In genomic region chr5:124337909-124338308, GRCm38 (mm10) we compare ENCODE assay signal across 9 mouse cellular contexts. TPM values are rescaled to one million over a fixed set of nuclear protein-coding genes. Genes with fewer than 3 reads are reported as not detected.
A peak's percentile ranks its signal among the peaks of the same experiment; 100 is the strongest.
DNase-seq lines count a peak whose midpoint lies in the region; ATAC-seq and TF ChIP-seq lines count a peak whose summit lies in the region.
"Had no signal": no experiment of that assay in that cellular context is flagged by ENCODE, and none has a peak within 500 bp of the region (broad histone marks: within the 10 kb centered on the region; RNA-seq: fewer than 3 reads in every experiment).

No protein-coding gene starts in this region.

- intact Hi-C loops in left cerebral cortex, postnatal 14 days (cut with DNase I): no loop called here

- H3K4me3 ChIP-seq in hindbrain, embryonic 10.5 days: no peak overlapping the region
- H3K4me3 ChIP-seq in neural tube, embryonic 14.5 days (ENCODE audit: low read depth, low read length): no peak overlapping the region
- no peak overlapping the region for H3K4me3 ChIP-seq in liver, postnatal 0 days (ENCODE audit: low read depth, low read length)
- H3K4me3 ChIP-seq: liver, embryonic 15.5 days had no signal

- no peak for ATAC-seq in neural tube, embryonic 14.5 days (ENCODE audit: low read depth)
- ATAC-seq in liver, postnatal 0 days: no peak

- WGBS in hindbrain, embryonic 10.5 days: 73% methylated on average over 9 of the region's 9 CpGs
- 12% methylated on average over 9 of the region's 9 CpGs for WGBS in neural tube, embryonic 14.5 days
- 77% methylated on average over 9 of the region's 9 CpGs for WGBS in liver, postnatal 0 days (ENCODE audit: insufficient replicate concordance)

- DNase-seq in left cerebral cortex, postnatal 14 days (ENCODE audit: low spot score in 2 of 2): peak; percentile 64 to 67
- DNase-seq in left cerebral cortex, adult 11 months (ENCODE audit: low spot score): no peak
- DNase-seq in hindbrain, embryonic 10.5 days (ENCODE audit: low spot score): no peak
- peak; percentile 47 to 55 for DNase-seq in kidney, postnatal 25 days
- DNase-seq in liver, postnatal 0 days: no peak
- DNase-seq in testis, postnatal 10 days (ENCODE audit: low spot score): no peak
- no peak for DNase-seq in gastrocnemius, postnatal 10 days

- TF ChIP-seq EP300 in liver, postnatal 0 days (IDR thresholded peaks at IDR 0.05; ENCODE audit: low read depth): no peak

- H3K9ac ChIP-seq in neural tube, embryonic 14.5 days (replicated peaks; ENCODE audit: low read depth, low read length): no peak overlapping the region
- H3K9ac ChIP-seq in liver, postnatal 0 days (replicated peaks): no peak overlapping the region
- H3K9ac ChIP-seq: liver, embryonic 15.5 days had no signal

- peaks cover 30% of the 10 kb centered on the region for H3K36me3 ChIP-seq in hindbrain, embryonic 10.5 days
- no peaks in the 10 kb centered on the region for H3K36me3 ChIP-seq in neural tube, embryonic 14.5 days (ENCODE audit: control insufficient read depth, insufficient read depth, low read length)
- H3K36me3 ChIP-seq in liver, postnatal 0 days (replicated peaks; ENCODE audit: insufficient read depth, low read length): no peaks in the 10 kb centered on the region

- TF ChIP-seq CTCF in liver, postnatal 0 days (IDR thresholded peaks at IDR 0.05; ENCODE audit: low read depth): no peak

- peaks cover 58% of the 10 kb centered on the region for H3K4me1 ChIP-seq in hindbrain, embryonic 10.5 days (replicated peaks)
- H3K4me1 ChIP-seq in neural tube, embryonic 14.5 days (ENCODE audit: control insufficient read depth, insufficient read depth, low read length): peaks cover 22% of the 10 kb centered on the region; the same call in 1 of the 2 replicates
- H3K4me1 ChIP-seq in liver, postnatal 0 days (ENCODE audit: insufficient read depth): no peaks in the 10 kb centered on the region
- H3K4me1 ChIP-seq: liver, embryonic 15.5 days had no signal

- peak overlapping the region; percentile 76 for H3K27ac ChIP-seq in hindbrain, embryonic 10.5 days
- peak overlapping the region; percentile 11; the same call in 1 of the 2 replicates for H3K27ac ChIP-seq in neural tube, embryonic 14.5 days (ENCODE audit: low read depth, low read length)
- H3K27ac ChIP-seq in liver, postnatal 0 days (ENCODE audit: low read depth): no peak overlapping the region
- H3K27ac ChIP-seq: liver, embryonic 15.5 days had no signal

- no peaks in the 10 kb centered on the region for H3K27me3 ChIP-seq in hindbrain, embryonic 10.5 days (ENCODE audit: insufficient read depth, poor library complexity, severe bottlenecking)
- H3K27me3 ChIP-seq in neural tube, embryonic 14.5 days (ENCODE audit: control insufficient read depth, insufficient read depth, low read length): no peaks in the 10 kb centered on the region
- H3K27me3 ChIP-seq in liver, postnatal 0 days (ENCODE audit: insufficient read depth, low read length): no peaks in the 10 kb centered on the region
- H3K27me3 ChIP-seq: liver, embryonic 15.5 days had no signal

- no peaks in the 10 kb centered on the region for H3K9me3 ChIP-seq in hindbrain, embryonic 10.5 days
- H3K9me3 ChIP-seq in neural tube, embryonic 14.5 days (ENCODE audit: control insufficient read depth, low read length): no peaks in the 10 kb centered on the region
- no peaks in the 10 kb centered on the region for H3K9me3 ChIP-seq in liver, postnatal 0 days (ENCODE audit: low read length)
- H3K9me3 ChIP-seq: liver, embryonic 15.5 days had no signal

- no peak overlapping the region for H3K4me2 ChIP-seq in neural tube, embryonic 14.5 days (ENCODE audit: low read depth, low read length)
- no peak overlapping the region for H3K4me2 ChIP-seq in liver, postnatal 0 days (ENCODE audit: low read depth, low read length)
- H3K4me2 ChIP-seq: liver, embryonic 15.5 days had no signal

RNA-seq across cellular contexts. Expression of gene 2810006K23Rik, which starts 10.0 kb away (rescaled TPM):
- 10 to 100 TPM; 13.7 to 15.2 TPM for total RNA-seq in left cerebral cortex, postnatal 14 days (2021)
- polyA plus RNA-seq in hindbrain, embryonic 10.5 days (2016; fragmentation: Nextera tagmentation; extraction: Ambion mirVana): 26.9 and 27.7 TPM in 2 replicates
- 8.2 and 12.7 TPM in 2 replicates for polyA plus RNA-seq in neural tube, embryonic 14.5 days (2014; fragmentation: Nextera tagmentation; extraction: Ambion mirVana)
- polyA plus RNA-seq in liver, postnatal 0 days (2015; fragmentation: Nextera tagmentation; extraction: Ambion mirVana): 4.5 and 4.9 TPM in 2 replicates
- 1 to 10 TPM; 7.3 to 9.5 TPM for total RNA-seq in gastrocnemius, postnatal 10 days (2021)

RNA-seq across cellular contexts. Expression of gene Mphosph9, which starts 10.1 kb away (rescaled TPM):
- 10 to 100 TPM; 17.5 to 18.9 TPM for total RNA-seq in left cerebral cortex, postnatal 14 days (2021)
- 17.3 and 19.3 TPM in 2 replicates for polyA plus RNA-seq in hindbrain, embryonic 10.5 days (2016; fragmentation: Nextera tagmentation; extraction: Ambion mirVana)
- 15.8 and 18.8 TPM in 2 replicates for polyA plus RNA-seq in neural tube, embryonic 14.5 days (2014; fragmentation: Nextera tagmentation; extraction: Ambion mirVana)
- 2.6 and 3.0 TPM in 2 replicates for polyA plus RNA-seq in liver, postnatal 0 days (2015; fragmentation: Nextera tagmentation; extraction: Ambion mirVana)
- total RNA-seq in gastrocnemius, postnatal 10 days (2021): 1 to 10 TPM; 4.8 to 6.1 TPM

RNA-seq across cellular contexts. Expression of gene Cdk2ap1, which starts 25.0 kb away (rescaled TPM):
- 100 to 1,000 TPM; 125 to 141 TPM for total RNA-seq in left cerebral cortex, postnatal 14 days (2021)
- polyA plus RNA-seq in hindbrain, embryonic 10.5 days (2016; fragmentation: Nextera tagmentation; extraction: Ambion mirVana): 71.2 and 95.2 TPM in 2 replicates
- 68.5 and 72.5 TPM in 2 replicates for polyA plus RNA-seq in neural tube, embryonic 14.5 days (2014; fragmentation: Nextera tagmentation; extraction: Ambion mirVana)
- polyA plus RNA-seq in liver, postnatal 0 days (2015; fragmentation: Nextera tagmentation; extraction: Ambion mirVana): 31.7 and 44.7 TPM in 2 replicates
- 100 to 1,000 TPM; 165 to 169 TPM for total RNA-seq in gastrocnemius, postnatal 10 days (2021)

Comparison
In these comparisons a context has a peak if more than half of its experiments do, and no peak if none do; other contexts are left out.
1. DNase-seq: peak in left cerebral cortex, postnatal 14 days (2 of 2) and kidney, postnatal 25 days (2 of 2); none in left cerebral cortex, adult 11 months (single experiment), hindbrain, embryonic 10.5 days (single experiment), liver, postnatal 0 days (single experiment), testis, postnatal 10 days (single experiment) and gastrocnemius, postnatal 10 days (single experiment).